Mouse (Mus musculus): ENCODE results near the gene Cse1l.

Gene Cse1l

GRCm38 (mm10) chr2:166900792-166901505 lies 4.9 kb upstream of the Cse1l start:
- DNase-seq (ENCODE audit: low spot score in 2 of 2) = no peak

GRCm38 (mm10) chr2:166903719-166904282 lies 2.0 kb upstream of the Cse1l start:
- no peak for DNase-seq (ENCODE audit: low spot score in 2 of 2)

GRCm38 (mm10) chr2:166906523-166907182 lies 813 bp downstream of the Cse1l start:
- DNase-seq (ENCODE audit: low spot score in 2 of 2) = no peak

- no peak for DNase-seq (ENCODE audit: low spot score in 2 of 2)
These were observed 3.9 kb downstream of the Cse1l start for GRCm38 (mm10) chr2:166909729-166910128.

GRCm38 (mm10) chr2:166910536-166910935 lies 4.7 kb downstream of the Cse1l start:
- DNase-seq (ENCODE audit: low spot score in 2 of 2) = no peak

GRCm38 (mm10) chr2:166923971-166924370 lies 18.1 kb downstream of the Cse1l start:
- no peak for DNase-seq (ENCODE audit: low spot score in 2 of 2)

GRCm38 (mm10) chr2:166933943-166934342 lies 28.1 kb downstream of the Cse1l start:
- no peak for DNase-seq (ENCODE audit: low spot score in 2 of 2)

- DNase-seq (ENCODE audit: low spot score in 2 of 2) = no peak
These were observed 28.6 kb downstream of the Cse1l start for GRCm38 (mm10) chr2:166934416-166934815.

- no peak for DNase-seq (ENCODE audit: low spot score in 2 of 2)
These were observed 29.7 kb downstream of the Cse1l start for GRCm38 (mm10) chr2:166935582-166935981.

GRCm38 (mm10) chr2:166936166-166936565 lies 30.3 kb downstream of the Cse1l start:
- DNase-seq (ENCODE audit: low spot score in 2 of 2) = no peak

GRCm38 (mm10) chr2:166943146-166943545 lies 37.3 kb downstream of the Cse1l start:
- no peak for DNase-seq (ENCODE audit: low spot score in 2 of 2)

- no peak for DNase-seq (ENCODE audit: low spot score in 2 of 2)
These were observed 38.5 kb downstream of the Cse1l start for GRCm38 (mm10) chr2:166944346-166944745.

- DNase-seq (ENCODE audit: low spot score in 2 of 2) = peak in 1 of 2 experiments; percentile 12
These were observed 39.6 kb downstream of the Cse1l start for GRCm38 (mm10) chr2:166945456-166945855.

GRCm38 (mm10) chr2:166948246-166948645 lies 42.4 kb downstream of the Cse1l start:
- no peak for DNase-seq (ENCODE audit: low spot score in 2 of 2)

GRCm38 (mm10) chr2:166948936-166949335 lies 43.1 kb downstream of the Cse1l start:
- no peak for DNase-seq (ENCODE audit: low spot score in 2 of 2)

GRCm38 (mm10) chr2:166950853-166951648 lies 45.2 kb downstream of the Cse1l start:
- DNase-seq (ENCODE audit: low spot score in 2 of 2) = no peak

- DNase-seq (ENCODE audit: low spot score in 2 of 2) = no peak
These were observed 46.3 kb downstream of the Cse1l start for GRCm38 (mm10) chr2:166952151-166952550.

- peak; percentile 35 to 75 for DNase-seq (ENCODE audit: low spot score in 2 of 2)
These were observed 51.0 kb downstream of the Cse1l start for GRCm38 (mm10) chr2:166956805-166957204.

- no peak for DNase-seq (ENCODE audit: low spot score in 2 of 2)
These were observed 54.9 kb downstream of the Cse1l start for GRCm38 (mm10) chr2:166960648-166961330.

- no peak for DNase-seq (ENCODE audit: low spot score in 2 of 2)
These were observed 57.4 kb downstream of the Cse1l start for GRCm38 (mm10) chr2:166963257-166963656.

- DNase-seq (ENCODE audit: low spot score in 2 of 2) = no peak
These were observed 58.9 kb downstream of the Cse1l start for GRCm38 (mm10) chr2:166964773-166965172.

GRCm38 (mm10) chr2:166973153-166973552 lies 67.3 kb downstream of the Cse1l start:
- no peak for DNase-seq (ENCODE audit: low spot score in 2 of 2)
